Mouse (Mus musculus): Measurements from ENCODE around the gene Car4.
A peak's percentile ranks its signal among the peaks of the same experiment; 100 is the strongest.

Gene Car4

GRCm38 (mm10) chr11:84958271-84958630 lies 665 bp downstream of the Car4 start:
- no peak for DNase-seq (ENCODE audit: low read depth, low spot score)

- DNase-seq (ENCODE audit: low read depth, low spot score): no peak
Measured at GRCm38 (mm10) chr11:84959181-84959580, 1.6 kb downstream of the Car4 start.

- no peak for DNase-seq (ENCODE audit: low read depth, low spot score)
Measured at GRCm38 (mm10) chr11:84959701-84960181, 2.2 kb downstream of the Car4 start.

- DNase-seq (ENCODE audit: low read depth, low spot score): no peak
Measured at GRCm38 (mm10) chr11:84960291-84960690, 2.7 kb downstream of the Car4 start.

GRCm38 (mm10) chr11:84960780-84961179 lies 3.2 kb downstream of the Car4 start:
- DNase-seq (ENCODE audit: low read depth, low spot score): no peak

- DNase-seq (ENCODE audit: low read depth, low spot score): no peak
Measured at GRCm38 (mm10) chr11:84961571-84961970, 4.0 kb downstream of the Car4 start.

- DNase-seq (ENCODE audit: low read depth, low spot score): no peak
Measured at GRCm38 (mm10) chr11:84962536-84962935, 5.0 kb downstream of the Car4 start.

- no peak for DNase-seq (ENCODE audit: low read depth, low spot score)
Measured at GRCm38 (mm10) chr11:84963556-84963955, 6.0 kb downstream of the Car4 start.

- DNase-seq (ENCODE audit: low read depth, low spot score): no peak
Measured at GRCm38 (mm10) chr11:84966696-84967095, 9.1 kb downstream of the Car4 start.

- no peak for DNase-seq (ENCODE audit: low read depth, low spot score)
Measured at GRCm38 (mm10) chr11:84967113-84967512, 9.5 kb downstream of the Car4 start.

- no peak for DNase-seq (ENCODE audit: low read depth, low spot score)
Measured at GRCm38 (mm10) chr11:84968309-84968708, 10.7 kb downstream of the Car4 start.

- no peak for DNase-seq (ENCODE audit: low read depth, low spot score)
Measured at GRCm38 (mm10) chr11:84968775-84969174, 11.2 kb downstream of the Car4 start.

- DNase-seq (ENCODE audit: low read depth, low spot score): no peak
Measured at GRCm38 (mm10) chr11:84972067-84972466, 14.5 kb downstream of the Car4 start.

GRCm38 (mm10) chr11:84973661-84974060 lies 16.1 kb downstream of the Car4 start:
- no peak for DNase-seq (ENCODE audit: low read depth, low spot score)

- DNase-seq (ENCODE audit: low read depth, low spot score): no peak
Measured at GRCm38 (mm10) chr11:84974582-84974981, 17.0 kb downstream of the Car4 start.

GRCm38 (mm10) chr11:84976706-84977105 lies 19.1 kb downstream of the Car4 start:
- no peak for DNase-seq (ENCODE audit: low read depth, low spot score)

GRCm38 (mm10) chr11:84977385-84977952 lies 19.9 kb downstream of the Car4 start:
- DNase-seq (ENCODE audit: low read depth, low spot score): no peak

- DNase-seq (ENCODE audit: low read depth, low spot score): peak; percentile 71
Measured at GRCm38 (mm10) chr11:84978113-84978512, 20.5 kb downstream of the Car4 start.

GRCm38 (mm10) chr11:84979351-84979750 lies 21.8 kb downstream of the Car4 start:
- no peak for DNase-seq (ENCODE audit: low read depth, low spot score)

GRCm38 (mm10) chr11:84980697-84981096 lies 23.1 kb downstream of the Car4 start:
- no peak for DNase-seq (ENCODE audit: low read depth, low spot score)

GRCm38 (mm10) chr11:84985421-84985820 lies 27.8 kb downstream of the Car4 start:
- DNase-seq (ENCODE audit: low read depth, low spot score): no peak

GRCm38 (mm10) chr11:84988341-84988919 lies 30.8 kb downstream of the Car4 start:
- no peak for DNase-seq (ENCODE audit: low read depth, low spot score)

- DNase-seq (ENCODE audit: low read depth, low spot score): no peak
Measured at GRCm38 (mm10) chr11:84992996-84993395, 35.4 kb downstream of the Car4 start.

- DNase-seq (ENCODE audit: low read depth, low spot score): no peak
Measured at GRCm38 (mm10) chr11:84995241-84995640, 37.7 kb downstream of the Car4 start.
